Mouse (Mus musculus): Measurements from ENCODE around the gene Rxfp2.

- TF ChIP-seq CTCF (IDR thresholded peaks at IDR 0.05; ENCODE audit: low read depth) (no peak), EP300 (IDR thresholded peaks at IDR 0.05; ENCODE audit: low read depth) (no peak)
These were observed 13.2 kb downstream of the Rxfp2 start for GRCm38 (mm10) chr5:150031634-150032033.

All from heart, postnatal 0 days (tissue).